Comparison of ENCODE assay signal across 10 mouse cellular contexts in the genomic region with DNA sequence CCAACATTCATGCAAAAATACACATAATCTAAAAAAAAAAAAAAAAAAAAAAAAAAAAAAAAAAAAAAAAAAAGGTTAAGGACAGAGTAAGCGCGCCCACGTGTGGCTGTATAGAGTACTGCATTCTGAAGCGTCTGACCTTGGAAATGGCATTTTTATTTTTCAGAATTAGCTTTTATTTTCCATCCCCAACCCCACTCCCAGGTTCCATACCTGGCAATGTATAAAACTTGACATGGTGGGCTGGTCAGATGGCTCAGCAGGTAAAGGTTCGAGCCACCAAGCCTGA. TPM values are rescaled to one million over a fixed set of nuclear protein-coding genes. Genes with fewer than 3 reads are reported as not detected.
DNase-seq lines count a peak whose midpoint lies in the region; ATAC-seq lines count a peak whose summit lies in the region.
"Had no signal": no experiment of that assay in that cellular context is flagged by ENCODE, and none has a peak within 500 bp of the region (broad histone marks: within the 10 kb centered on the region; RNA-seq: fewer than 3 reads in every experiment).

No protein-coding gene starts in this region.

- WGBS in hindbrain, embryonic 10.5 days, result 2% methylated on average over 5 of the region's 5 CpGs
- WGBS in hindbrain, embryonic 12.5 days, result 3% methylated on average over 5 of the region's 5 CpGs
- WGBS in embryonic facial prominence, embryonic 13.5 days, result 2% methylated on average over 5 of the region's 5 CpGs

- H3K9ac ChIP-seq in hindbrain, embryonic 12.5 days, result no peak overlapping the region
- no peak overlapping the region for H3K9ac ChIP-seq in embryonic facial prominence, embryonic 13.5 days
- H3K9ac ChIP-seq: embryonic facial prominence, embryonic 12.5 days had no signal

- peaks cover 18% of the 10 kb centered on the region for H3K4me1 ChIP-seq in hindbrain, embryonic 10.5 days (replicated peaks)
- peaks cover 15% of the 10 kb centered on the region for H3K4me1 ChIP-seq in hindbrain, embryonic 12.5 days
- no peaks in the 10 kb centered on the region for H3K4me1 ChIP-seq in embryonic facial prominence, embryonic 13.5 days
- H3K4me1 ChIP-seq: embryonic facial prominence, embryonic 12.5 days had no signal

- H3K36me3 ChIP-seq in hindbrain, embryonic 10.5 days, result no peaks in the 10 kb centered on the region
- H3K36me3 ChIP-seq in hindbrain, embryonic 12.5 days, result no peaks in the 10 kb centered on the region
- no peaks in the 10 kb centered on the region for H3K36me3 ChIP-seq in embryonic facial prominence, embryonic 13.5 days
- H3K36me3 ChIP-seq: embryonic facial prominence, embryonic 12.5 days had no signal

- no peak overlapping the region for H3K4me3 ChIP-seq in hindbrain, embryonic 10.5 days
- no peak overlapping the region for H3K4me3 ChIP-seq in hindbrain, embryonic 12.5 days
- H3K4me3 ChIP-seq in embryonic facial prominence, embryonic 13.5 days, result no peak overlapping the region
- H3K4me3 ChIP-seq: embryonic facial prominence, embryonic 12.5 days had no signal

- DNase-seq in hindbrain, embryonic 10.5 days (ENCODE audit: low spot score), result peak; percentile 33
- peak; percentile 70 for DNase-seq in right cerebral cortex, postnatal 14 days
- DNase-seq in right cerebral cortex, adult 18-20 months, result no peak
- DNase-seq in adrenal gland, postnatal 36 days, result peak; percentile 15 to 20
- peak; percentile 37 for DNase-seq in neural tube, embryonic 10.5 days (ENCODE audit: extremely low spot score, low spot score)
- no peak for DNase-seq in heart, adult 9 months (ENCODE audit: low spot score in 2 of 2)

- no peak for ATAC-seq in hindbrain, embryonic 12.5 days (ENCODE audit: low FRiP score)
- peak; percentile 56; the same call in 1 of the 2 replicates for ATAC-seq in embryonic facial prominence, embryonic 13.5 days (ENCODE audit: insufficient number of reproducible peaks, insufficient read depth, low FRiP score, low TSS enrichment, low read depth)

- H3K27me3 ChIP-seq in hindbrain, embryonic 10.5 days (ENCODE audit: insufficient read depth, poor library complexity, severe bottlenecking), result peaks cover 8% of the 10 kb centered on the region; the same call in 1 of the 2 replicates
- H3K27me3 ChIP-seq in hindbrain, embryonic 12.5 days, result no peaks in the 10 kb centered on the region; the same call in 1 of the 2 replicates
- peaks cover 23% of the 10 kb centered on the region for H3K27me3 ChIP-seq in embryonic facial prominence, embryonic 13.5 days

- H3K27ac ChIP-seq in hindbrain, embryonic 10.5 days, result no peak overlapping the region; the same call in 1 of the 2 replicates
- H3K27ac ChIP-seq in hindbrain, embryonic 12.5 days, result no peak overlapping the region
- no peak overlapping the region for H3K27ac ChIP-seq in embryonic facial prominence, embryonic 13.5 days
- H3K27ac ChIP-seq: embryonic facial prominence, embryonic 12.5 days had no signal

- H3K9me3 ChIP-seq in hindbrain, embryonic 10.5 days, result no peaks in the 10 kb centered on the region
- no peaks in the 10 kb centered on the region for H3K9me3 ChIP-seq in hindbrain, embryonic 12.5 days (replicated peaks)
- H3K9me3 ChIP-seq in embryonic facial prominence, embryonic 13.5 days, result no peaks in the 10 kb centered on the region
- H3K9me3 ChIP-seq: embryonic facial prominence, embryonic 12.5 days had no signal

- H3K4me2 ChIP-seq in hindbrain, embryonic 12.5 days (replicated peaks), result no peak overlapping the region
- H3K4me2 ChIP-seq in embryonic facial prominence, embryonic 13.5 days, result no peak overlapping the region
- H3K4me2 ChIP-seq: embryonic facial prominence, embryonic 12.5 days had no signal

RNA-seq across cellular contexts. Expression of gene Pramel1, which starts 13.6 kb away (rescaled TPM):
- polyA plus RNA-seq in hindbrain, embryonic 10.5 days (2016; fragmentation: Nextera tagmentation; extraction: Ambion mirVana), result not detected in 2 replicates
- polyA plus RNA-seq in hindbrain, embryonic 12.5 days (2016; fragmentation: Nextera tagmentation; extraction: Ambion mirVana), result not detected in 2 replicates
- total RNA-seq in adrenal gland, postnatal 36 days (2021), result not detected
- polyA plus RNA-seq in embryonic facial prominence, embryonic 13.5 days (2015; fragmentation: Nextera tagmentation; extraction: Ambion mirVana), result not detected in 2 replicates
- total RNA-seq: layer of hippocampus, adult 18-20 months had no signal
- polyA plus RNA-seq: embryonic facial prominence, embryonic 12.5 days had no signal

RNA-seq across cellular contexts. Expression of gene Lrrc38, which starts 31.1 kb away (rescaled TPM):
- polyA plus RNA-seq in hindbrain, embryonic 10.5 days (2016; fragmentation: Nextera tagmentation; extraction: Ambion mirVana), result 0.14 and 0.18 TPM in 2 replicates
- 0.44 and 0.79 TPM in 2 replicates for polyA plus RNA-seq in hindbrain, embryonic 12.5 days (2016; fragmentation: Nextera tagmentation; extraction: Ambion mirVana)
- total RNA-seq in adrenal gland, postnatal 36 days (2021), result under 1 TPM in 1 of 2 experiments, not detected in 1; 0.26 TPM
- polyA plus RNA-seq in embryonic facial prominence, embryonic 13.5 days (2015; fragmentation: Nextera tagmentation; extraction: Ambion mirVana), result not detected in 2 replicates

RNA-seq across cellular contexts. Expression of gene Pramef8, which starts 31.6 kb away (rescaled TPM):
- 18.2 and 21.9 TPM in 2 replicates for polyA plus RNA-seq in hindbrain, embryonic 10.5 days (2016; fragmentation: Nextera tagmentation; extraction: Ambion mirVana)
- 23.5 and 23.8 TPM in 2 replicates for polyA plus RNA-seq in hindbrain, embryonic 12.5 days (2016; fragmentation: Nextera tagmentation; extraction: Ambion mirVana)
- 10 to 100 TPM; 11.5 to 12.3 TPM for total RNA-seq in adrenal gland, postnatal 36 days (2021)
- 22.7 and 25.4 TPM in 2 replicates for polyA plus RNA-seq in embryonic facial prominence, embryonic 13.5 days (2015; fragmentation: Nextera tagmentation; extraction: Ambion mirVana)

Comparison
In these comparisons a context has a peak if more than half of its experiments do, and no peak if none do; other contexts are left out.
1. DNase-seq: peak in hindbrain, embryonic 10.5 days (single experiment), right cerebral cortex, postnatal 14 days (single experiment), adrenal gland, postnatal 36 days (2 of 2) and neural tube, embryonic 10.5 days (single experiment); none in right cerebral cortex, adult 18-20 months (single experiment) and heart, adult 9 months (0 of 2).